Mouse (Mus musculus) bone marrow macrophage, adult 2 months (primary cell): ENCODE data around the gene Serpina3i.

Experiments
- CTCF ChIP-seq: IDR thresholded peaks from 2 replicates; pipeline ENCODE4 v1.5.1; 2012; ENCODE audit warnings: low read depth, mild to moderate bottlenecking, low read length, moderate library complexity
- POLR2A ChIP-seq: IDR thresholded peaks from 2 replicates; pipeline ENCODE4 v1.6.1; 2012; ENCODE audit warnings: mild to moderate bottlenecking, low read depth, low read length, borderline replicate concordance

DNA sequence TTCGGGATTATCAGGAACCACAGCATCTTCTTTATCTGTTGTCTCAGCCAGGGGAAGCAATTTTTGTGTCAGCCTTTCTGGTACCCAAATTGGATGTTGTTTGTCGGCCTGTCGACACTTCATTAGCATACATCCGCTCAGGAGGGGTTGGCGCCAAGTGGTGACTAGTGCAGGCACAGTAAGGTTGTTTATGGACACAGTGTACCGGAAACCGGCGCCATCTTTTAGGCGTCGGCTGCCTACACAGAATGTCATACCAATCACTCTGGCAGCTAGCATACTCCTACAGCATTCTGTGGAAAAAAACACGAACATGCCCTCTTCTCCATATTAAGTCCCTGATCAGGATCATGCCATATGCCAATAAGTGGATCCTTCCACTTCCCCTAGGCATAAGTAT, 20.5 kb downstream of the Serpina3i start:
- TF ChIP-seq CTCF (no peak), POLR2A (no peak)
